Mouse (Mus musculus): ENCODE data around the gene Jazf1. TPM values are rescaled to one million over a fixed set of nuclear protein-coding genes. Genes with fewer than 3 reads are reported as not detected.

The Jazf1 gene
- polyA plus RNA-seq, 1 experiment from 2014 or later, result 10.2 TPM

DNA sequence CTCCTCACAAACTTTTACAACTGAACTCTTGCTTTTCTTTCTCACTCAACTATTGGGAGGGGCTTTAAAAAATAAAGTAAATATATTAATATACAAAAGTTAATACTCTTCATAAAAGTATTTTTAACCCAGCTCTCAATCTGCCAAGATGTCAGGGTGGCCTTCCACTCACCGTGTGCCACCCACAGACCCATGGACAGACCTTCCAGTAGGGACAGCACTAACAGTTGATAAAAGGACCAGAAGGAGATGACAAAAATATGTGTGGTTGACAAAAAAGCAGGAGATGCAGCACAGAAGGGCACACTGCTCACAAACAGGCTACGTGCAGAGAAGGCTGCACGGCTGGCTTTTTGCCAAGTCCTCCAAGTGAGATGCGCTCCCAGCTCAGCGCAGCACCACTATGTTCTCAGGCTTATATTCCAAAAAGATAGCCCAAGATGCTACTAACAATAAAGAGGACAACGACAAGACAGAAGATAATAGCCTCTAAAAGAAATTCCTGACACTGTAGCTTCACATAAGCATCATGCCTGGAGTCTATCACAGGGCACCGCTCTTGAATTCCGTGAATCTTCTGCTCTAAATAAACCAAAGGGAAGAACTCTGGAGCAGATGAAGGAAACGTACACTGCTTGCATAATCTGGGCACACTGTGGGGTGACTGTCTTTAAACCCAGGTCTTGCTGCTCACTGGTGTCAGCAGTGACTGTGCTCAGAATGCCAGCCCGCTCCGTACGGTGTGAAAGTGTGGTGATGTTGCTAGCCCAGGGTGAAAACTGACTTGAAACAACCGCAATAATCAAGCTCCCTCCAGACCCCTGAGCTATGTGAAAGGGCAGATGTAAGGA lies 104.4 kb downstream of the Jazf1 start:
- no peak overlapping the region for H3K4me3 ChIP-seq (replicated peaks)
- no peaks in the 10 kb centered on the region for H3K27me3 ChIP-seq
- H3K36me3 ChIP-seq (replicated peaks), result no peaks in the 10 kb centered on the region
- H3K9ac ChIP-seq, result no peak overlapping the region
- H3K9me3 ChIP-seq, result no peaks in the 10 kb centered on the region
- peak overlapping the region; percentile 33; the same call in 1 of the 2 replicates for H3K27ac ChIP-seq
- no peak for ATAC-seq (ENCODE audit: low FRiP score)
- peaks cover 29% of the 10 kb centered on the region; the same call in 1 of the 2 replicates for H3K4me1 ChIP-seq
- no peak overlapping the region for H3K4me2 ChIP-seq
- 72% methylated on average over 13 of the region's 13 CpGs for WGBS

GRCm38 (mm10) chr6:52963430-52963732 lies 105.0 kb downstream of the Jazf1 start:
- H3K4me1 ChIP-seq, result peaks cover 29% of the 10 kb centered on the region; the same call in 1 of the 2 replicates
- H3K4me3 ChIP-seq (replicated peaks), result no peak overlapping the region
- no peaks in the 10 kb centered on the region for H3K36me3 ChIP-seq (replicated peaks)
- no peaks in the 10 kb centered on the region for H3K9me3 ChIP-seq
- no peak overlapping the region for H3K4me2 ChIP-seq
- 0 out of 2 replicates have a peak overlapping the region, but pooled peaks have one; percentile 8 for H3K27ac ChIP-seq
- ATAC-seq (ENCODE audit: low FRiP score), result no peak
- 70% methylated on average over 6 of the region's 6 CpGs for WGBS
- no peaks in the 10 kb centered on the region for H3K27me3 ChIP-seq
- no peak overlapping the region for H3K9ac ChIP-seq

GRCm38 (mm10) chr6:52962600-52963429 lies 105.6 kb downstream of the Jazf1 start:
- ATAC-seq (ENCODE audit: low FRiP score), result no peak
- no peak overlapping the region for H3K4me3 ChIP-seq (replicated peaks)
- no peaks in the 10 kb centered on the region for H3K36me3 ChIP-seq (replicated peaks)
- no peak overlapping the region for H3K4me2 ChIP-seq
- WGBS, result 71% methylated on average over 4 of the region's 4 CpGs
- H3K27ac ChIP-seq, result no peak overlapping the region
- no peaks in the 10 kb centered on the region for H3K27me3 ChIP-seq
- peaks cover 26% of the 10 kb centered on the region; the same call in 1 of the 2 replicates for H3K4me1 ChIP-seq
- H3K9ac ChIP-seq, result no peak overlapping the region
- H3K9me3 ChIP-seq, result no peaks in the 10 kb centered on the region

DNA sequence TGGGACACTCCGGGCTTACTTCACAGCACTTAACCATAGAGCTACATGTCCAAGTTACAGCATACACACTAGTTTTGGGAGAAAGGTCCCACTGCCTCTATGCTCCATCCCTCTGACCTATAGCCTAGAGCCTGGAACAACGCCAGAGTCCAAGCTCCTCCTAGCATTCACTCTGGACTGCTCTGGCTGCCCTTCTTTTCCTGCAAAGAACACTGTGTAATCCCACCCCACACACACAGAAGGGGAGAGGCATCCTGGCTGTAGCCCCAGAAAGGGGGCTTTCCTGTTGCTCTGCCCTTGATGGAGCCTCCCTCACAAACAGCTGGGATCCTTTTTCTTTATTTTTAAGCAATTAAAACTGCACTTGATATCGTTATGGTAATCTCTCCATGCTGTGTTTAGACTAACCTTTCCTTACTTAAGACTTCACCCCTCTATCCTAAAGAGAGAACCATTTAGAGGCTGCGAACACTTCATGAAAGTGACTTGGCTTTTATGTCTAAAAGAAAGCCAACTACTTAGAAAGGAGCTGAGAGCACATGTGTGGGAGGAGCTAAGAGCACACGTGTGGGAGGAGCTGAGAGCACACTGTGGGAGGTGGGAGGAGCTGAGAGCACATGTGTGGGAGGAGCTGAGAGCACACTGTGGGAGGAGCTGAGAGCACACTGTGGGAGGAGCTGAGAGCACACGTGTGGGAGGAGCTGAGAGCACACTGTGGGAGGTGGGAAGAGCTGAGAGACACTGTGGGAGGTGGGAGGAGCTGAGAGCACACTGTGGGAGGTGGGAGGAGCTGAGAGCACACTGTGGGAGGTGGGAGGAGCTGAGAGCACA lies 106.6 kb downstream of the Jazf1 start:
- Histone ChIP-seq H3K4me2 (no peak overlapping the region), H3K36me3 (replicated peaks) (no peaks in the 10 kb centered on the region), H3K4me1 (peaks cover 22% of the 10 kb centered on the region; the same call in 1 of the 2 replicates), H3K4me3 (replicated peaks) (no peak overlapping the region), H3K27me3 (no peaks in the 10 kb centered on the region), H3K9me3 (no peaks in the 10 kb centered on the region), H3K9ac (no peak overlapping the region), H3K27ac (0 out of 2 replicates have a peak overlapping the region, but pooled peaks have one; percentile 1)
- no peak for ATAC-seq (ENCODE audit: low FRiP score)
- WGBS, result 62% methylated on average over 6 of the region's 6 CpGs

DNA sequence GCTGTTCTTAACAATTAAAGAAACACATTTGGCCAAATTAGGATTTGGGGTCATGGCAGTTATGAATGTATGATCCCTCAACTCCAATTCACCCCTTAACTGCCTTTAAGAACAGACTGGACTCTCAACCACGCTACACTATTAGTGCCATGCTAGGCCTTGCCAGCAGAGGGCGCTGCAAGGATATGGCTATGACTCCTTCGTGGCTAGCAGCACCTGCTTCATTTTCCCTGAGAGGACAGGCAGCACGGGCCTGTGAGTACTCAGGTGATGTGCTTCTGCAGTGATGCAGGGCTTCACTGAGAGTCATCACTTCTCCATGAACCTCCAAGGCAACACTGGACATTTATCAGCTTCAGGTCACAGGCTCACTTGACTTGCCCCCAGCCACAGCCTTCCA lies 110.7 kb downstream of the Jazf1 start:
- no peak overlapping the region for H3K4me2 ChIP-seq
- H3K9ac ChIP-seq, result no peak overlapping the region
- WGBS, result under 1% methylated on average over 4 of the region's 4 CpGs
- ATAC-seq (ENCODE audit: low FRiP score), result no peak
- H3K4me3 ChIP-seq (replicated peaks), result no peak overlapping the region
- peaks cover 10% of the 10 kb centered on the region for H3K4me1 ChIP-seq
- no peaks in the 10 kb centered on the region for H3K36me3 ChIP-seq (replicated peaks)
- H3K9me3 ChIP-seq, result no peaks in the 10 kb centered on the region
- H3K27ac ChIP-seq, result no peak overlapping the region
- H3K27me3 ChIP-seq, result no peaks in the 10 kb centered on the region

DNA sequence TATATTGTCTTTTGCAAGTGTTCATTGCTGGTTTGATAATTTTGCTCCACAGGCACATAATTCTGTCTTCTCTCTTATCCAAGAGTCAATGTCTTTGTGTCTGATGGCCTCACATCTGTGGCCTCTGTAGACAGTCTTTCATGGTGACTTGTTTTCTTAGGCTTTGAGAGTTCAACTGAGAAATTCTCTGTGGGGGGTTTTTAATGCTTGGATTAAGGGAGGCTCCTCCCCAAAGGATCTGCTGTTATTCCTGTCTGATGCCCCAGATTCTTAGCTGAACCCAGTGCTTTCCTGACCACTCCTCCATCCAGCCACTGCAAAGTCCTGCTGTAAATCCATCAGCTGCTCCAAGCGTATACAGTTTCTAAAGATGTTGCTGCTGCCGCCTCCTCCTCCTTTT lies 112.3 kb downstream of the Jazf1 start:
- H3K9ac ChIP-seq, result no peak overlapping the region
- no peaks in the 10 kb centered on the region for H3K27me3 ChIP-seq
- no peak overlapping the region for H3K4me3 ChIP-seq (replicated peaks)
- no peak for ATAC-seq (ENCODE audit: low FRiP score)
- H3K4me1 ChIP-seq, result peaks cover 12% of the 10 kb centered on the region
- H3K36me3 ChIP-seq (replicated peaks), result no peaks in the 10 kb centered on the region
- no peak overlapping the region for H3K27ac ChIP-seq
- H3K4me2 ChIP-seq, result no peak overlapping the region
- H3K9me3 ChIP-seq, result no peaks in the 10 kb centered on the region
- 70% methylated on average over 2 of the region's 2 CpGs for WGBS

DNA sequence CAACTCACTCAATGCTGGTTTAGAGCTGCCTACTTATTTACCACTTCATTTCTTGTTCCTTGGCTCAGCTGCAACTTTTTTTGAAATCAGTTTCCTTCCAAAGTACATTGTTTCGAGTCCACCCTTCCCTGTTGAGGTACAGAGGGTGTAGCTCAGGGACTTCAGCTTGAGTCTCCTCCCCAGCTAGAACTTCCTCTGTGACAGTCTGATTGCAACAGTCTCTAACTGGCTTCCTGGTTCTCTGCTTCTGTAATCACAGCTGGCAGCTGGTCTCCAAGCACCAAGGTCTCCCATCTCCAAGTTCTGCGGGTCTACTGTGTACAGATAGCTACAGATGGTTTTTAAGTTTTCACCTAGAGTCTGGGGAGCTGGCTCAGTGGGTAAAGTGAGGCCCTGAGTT lies 113.1 kb downstream of the Jazf1 start:
- no peak overlapping the region for H3K9ac ChIP-seq
- no peaks in the 10 kb centered on the region for H3K27me3 ChIP-seq
- ATAC-seq (ENCODE audit: low FRiP score), result no peak
- H3K4me1 ChIP-seq, result peaks cover 12% of the 10 kb centered on the region
- no peak overlapping the region for H3K27ac ChIP-seq
- WGBS, result 94% methylated on average over 2 of the region's 2 CpGs
- no peak overlapping the region for H3K4me3 ChIP-seq (replicated peaks)
- H3K9me3 ChIP-seq, result no peaks in the 10 kb centered on the region
- H3K36me3 ChIP-seq (replicated peaks), result no peaks in the 10 kb centered on the region
- H3K4me2 ChIP-seq, result no peak overlapping the region

DNA sequence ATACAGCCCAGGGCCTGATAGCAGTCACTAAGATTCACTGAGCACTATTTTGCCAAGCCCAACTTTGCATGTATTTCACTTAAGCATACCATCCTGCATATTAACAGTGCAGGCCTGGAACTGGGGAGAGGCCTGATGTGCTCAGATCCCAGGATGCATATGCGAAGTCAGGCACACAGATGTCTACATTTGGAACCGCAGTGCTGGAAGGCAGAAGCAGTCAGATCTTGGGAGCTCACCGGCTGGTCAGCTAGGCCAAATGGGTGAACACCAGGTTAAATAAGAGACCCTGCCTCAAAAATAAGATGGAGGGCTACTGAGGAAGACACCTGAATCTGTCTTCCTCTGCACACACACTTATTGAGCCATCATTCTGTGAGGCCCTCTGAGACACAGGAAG lies 113.6 kb downstream of the Jazf1 start:
- Histone ChIP-seq H3K9ac (no peak overlapping the region), H3K27me3 (no peaks in the 10 kb centered on the region), H3K9me3 (no peaks in the 10 kb centered on the region), H3K4me3 (replicated peaks) (no peak overlapping the region), H3K4me2 (no peak overlapping the region), H3K27ac (no peak overlapping the region), H3K4me1 (peaks cover 12% of the 10 kb centered on the region), H3K36me3 (replicated peaks) (no peaks in the 10 kb centered on the region)
- WGBS, result 98% methylated on average over 3 of the region's 3 CpGs
- no peak for ATAC-seq (ENCODE audit: low FRiP score)

DNA sequence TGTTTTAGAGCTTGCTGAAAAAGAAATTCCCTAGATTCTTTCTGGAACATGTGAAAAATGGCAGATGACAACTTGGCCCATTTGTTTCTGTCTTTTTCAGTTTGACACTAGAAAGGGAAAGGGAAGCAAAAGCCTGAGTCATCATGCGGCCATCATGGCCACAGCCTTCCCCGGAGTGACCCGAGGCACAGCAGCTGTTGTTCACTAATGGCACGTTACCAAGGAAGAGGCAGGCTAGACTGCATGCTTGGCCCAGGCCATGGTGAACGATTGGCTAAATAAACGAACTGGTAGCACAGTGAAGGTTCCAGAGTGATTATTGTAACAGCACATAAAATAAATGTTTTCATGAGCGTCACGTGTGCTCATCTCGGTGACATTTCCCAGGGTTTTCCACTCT lies 114.0 kb downstream of the Jazf1 start:
- H3K27ac ChIP-seq, result no peak overlapping the region
- no peak for ATAC-seq (ENCODE audit: low FRiP score)
- H3K27me3 ChIP-seq, result no peaks in the 10 kb centered on the region
- H3K4me1 ChIP-seq, result peaks cover 12% of the 10 kb centered on the region
- H3K4me3 ChIP-seq (replicated peaks), result no peak overlapping the region
- H3K9me3 ChIP-seq, result no peaks in the 10 kb centered on the region
- H3K9ac ChIP-seq, result no peak overlapping the region
- 84% methylated on average over 9 of the region's 9 CpGs for WGBS
- no peaks in the 10 kb centered on the region for H3K36me3 ChIP-seq (replicated peaks)
- H3K4me2 ChIP-seq, result no peak overlapping the region

- Histone ChIP-seq H3K9ac (no peak overlapping the region), H3K4me3 (replicated peaks) (no peak overlapping the region), H3K36me3 (replicated peaks) (no peaks in the 10 kb centered on the region), H3K9me3 (no peaks in the 10 kb centered on the region), H3K27ac (no peak overlapping the region), H3K27me3 (no peaks in the 10 kb centered on the region), H3K4me1 (peaks cover 12% of the 10 kb centered on the region), H3K4me2 (no peak overlapping the region)
- ATAC-seq (ENCODE audit: low FRiP score), result no peak
- 49% methylated on average over 8 of the region's 8 CpGs for WGBS
These were observed 115.9 kb downstream of the Jazf1 start for GRCm38 (mm10) chr6:52952526-52952900.

DNA sequence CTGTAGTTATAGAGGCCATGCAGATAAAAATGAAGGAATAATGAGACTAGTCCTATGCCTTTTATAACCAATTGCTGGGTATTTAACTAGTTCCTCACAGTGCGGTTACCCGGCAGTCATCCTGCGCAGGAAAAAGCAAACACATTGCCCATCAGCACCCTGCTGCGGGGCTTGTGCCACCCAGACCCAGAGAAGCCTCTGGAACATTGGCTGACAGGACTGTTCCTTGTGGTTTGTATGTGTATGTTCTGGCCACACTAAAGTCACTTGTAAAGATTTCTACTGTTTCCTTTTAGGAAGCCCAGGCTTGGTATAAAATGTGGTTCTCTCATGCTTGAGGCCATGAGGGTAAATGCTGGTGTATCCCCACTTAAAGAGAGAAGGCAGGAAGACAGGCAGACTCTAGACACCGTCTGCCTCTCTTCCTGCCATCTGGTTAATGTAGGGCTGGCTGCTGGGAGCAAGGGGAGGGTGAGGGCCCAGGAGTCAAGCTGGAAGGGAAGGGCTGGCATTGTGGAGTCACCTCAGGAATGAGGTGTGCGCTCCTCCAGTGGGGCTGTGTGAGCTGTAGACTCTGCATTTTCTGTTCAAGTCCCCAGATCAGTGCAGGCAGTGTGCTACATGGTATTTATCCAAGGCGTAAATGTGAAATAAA lies 116.4 kb downstream of the Jazf1 start:
- no peak overlapping the region for H3K4me2 ChIP-seq
- no peaks in the 10 kb centered on the region for H3K27me3 ChIP-seq
- H3K4me1 ChIP-seq, result peaks cover 12% of the 10 kb centered on the region
- no peak overlapping the region for H3K4me3 ChIP-seq (replicated peaks)
- no peaks in the 10 kb centered on the region for H3K9me3 ChIP-seq
- ATAC-seq (ENCODE audit: low FRiP score), result peak; percentile 27; the same call in 1 of the 2 replicates
- WGBS, result 85% methylated on average over 7 of the region's 7 CpGs
- H3K9ac ChIP-seq, result no peak overlapping the region
- H3K36me3 ChIP-seq (replicated peaks), result no peaks in the 10 kb centered on the region
- H3K27ac ChIP-seq, result no peak overlapping the region
